Mouse (Mus musculus) ES-CJ7 (cell line): Measurements from ENCODE around the gene Tenm4.
A peak's percentile ranks its signal among the peaks of the same experiment; 100 is the strongest.

Experiments
- DNase-seq: peaks from one replicate; pipeline ENCODE4 v3.0.0; 2011; ENCODE audit warnings: low read depth, low spot score

The Tenm4 gene

GRCm38 (mm10) chr7:96203812-96204560 lies 32.9 kb downstream of the Tenm4 start:
- peak; percentile 67 for DNase-seq

- peak; percentile 99 for DNase-seq
These were observed 33.8 kb downstream of the Tenm4 start for GRCm38 (mm10) chr7:96204809-96205350.

GRCm38 (mm10) chr7:96207071-96207470 lies 36.0 kb downstream of the Tenm4 start:
- DNase-seq: peak; percentile 55

- peak; percentile 75 for DNase-seq
These were observed 38.9 kb downstream of the Tenm4 start for GRCm38 (mm10) chr7:96209783-96210524.

GRCm38 (mm10) chr7:96210525-96211369 lies 39.7 kb downstream of the Tenm4 start:
- peak; percentile 29 for DNase-seq

- no peak for DNase-seq
These were observed 40.6 kb downstream of the Tenm4 start for GRCm38 (mm10) chr7:96211618-96212021.

GRCm38 (mm10) chr7:96212224-96212591 lies 41.2 kb downstream of the Tenm4 start:
- no peak for DNase-seq

- peak; percentile 87 for DNase-seq
These were observed 41.8 kb downstream of the Tenm4 start for GRCm38 (mm10) chr7:96212592-96213541.

- DNase-seq: no peak
These were observed 42.7 kb downstream of the Tenm4 start for GRCm38 (mm10) chr7:96213741-96214140.

GRCm38 (mm10) chr7:96214876-96215275 lies 43.8 kb downstream of the Tenm4 start:
- peak; percentile 52 for DNase-seq

- no peak for DNase-seq
These were observed 45.0 kb downstream of the Tenm4 start for GRCm38 (mm10) chr7:96215894-96216509.

- no peak for DNase-seq
These were observed 48.3 kb downstream of the Tenm4 start for GRCm38 (mm10) chr7:96219386-96219785.

- DNase-seq: no peak
These were observed 49.6 kb downstream of the Tenm4 start for GRCm38 (mm10) chr7:96220647-96221046.

GRCm38 (mm10) chr7:96222569-96222968 lies 51.5 kb downstream of the Tenm4 start:
- DNase-seq: no peak

- DNase-seq: no peak
These were observed 57.7 kb downstream of the Tenm4 start for GRCm38 (mm10) chr7:96228562-96229268.

- DNase-seq: no peak
These were observed 59.1 kb downstream of the Tenm4 start for GRCm38 (mm10) chr7:96230006-96230719.

GRCm38 (mm10) chr7:96230720-96231241 lies 59.7 kb downstream of the Tenm4 start:
- peak; percentile 33 for DNase-seq

- no peak for DNase-seq
These were observed 64.8 kb downstream of the Tenm4 start for GRCm38 (mm10) chr7:96235847-96236246.

GRCm38 (mm10) chr7:96240661-96241060 lies 69.6 kb downstream of the Tenm4 start:
- DNase-seq: no peak
